Mouse (Mus musculus) heart, embryonic 15.5 days (tissue): ENCODE data around the gene Zfp799. TPM values are rescaled to one million over a fixed set of nuclear protein-coding genes. Genes with fewer than 3 reads are reported as not detected.

ENCODE experiments used
- ATAC-seq: fragments of 200-750 bp; cut with Nextera tagmentation; replicated peaks from 2 replicates; pipeline ENCODE4 v1.8.0; 2017; ENCODE audit warnings: low read depth, moderate TSS enrichment; ENCODE audit not compliant: insufficient number of reproducible peaks, insufficient read depth, low FRiP score
- H3K27ac ChIP-seq: fragments of 300-500 bp; sonication (generic); 2 replicates; pipeline ENCODE4 v1.5.1; 2015; ENCODE audit warnings: mild to moderate bottlenecking, inconsistent platforms
- H3K27me3 ChIP-seq: fragments of 300-500 bp; sonication (generic); 2 replicates; pipeline ENCODE4 v1.6.1; 2015; ENCODE audit warnings: inconsistent platforms
- H3K36me3 ChIP-seq: fragments of 300-500 bp; sonication (generic); 2 replicates; pipeline ENCODE4 v1.6.1; 2015; ENCODE audit warnings: mild to moderate bottlenecking, inconsistent platforms
- H3K4me1 ChIP-seq: fragments of 300-500 bp; sonication (generic); replicated peaks from 2 replicates; pipeline ENCODE4 v1.6.1; 2015; ENCODE audit warnings: inconsistent platforms
- H3K4me2 ChIP-seq: fragments of 300-500 bp; sonication (generic); 2 replicates; pipeline ENCODE4 v1.6.1; 2015; ENCODE audit warnings: inconsistent platforms, mild to moderate bottlenecking, moderate library complexity
- H3K4me3 ChIP-seq: fragments of 300-500 bp; sonication (generic); 2 replicates; pipeline ENCODE4 v1.5.1; 2015; ENCODE audit warnings: mild to moderate bottlenecking, inconsistent platforms
- H3K9ac ChIP-seq: fragments of 300-500 bp; sonication (generic); 2 replicates; pipeline ENCODE4 v1.6.1; 2015; ENCODE audit warnings: mild to moderate bottlenecking, inconsistent platforms
- H3K9me3 ChIP-seq: fragments of 300-500 bp; sonication (generic); replicated peaks from 2 replicates; pipeline ENCODE4 v1.6.1; 2016; ENCODE audit warnings: inconsistent platforms
- WGBS: fragments of 180-500 bp; shearing (Covaris S2); methylation state at CpG from one replicate; pipeline ENCODE4 v1.1.7; 2015; ENCODE audit warnings: mixed read lengths; 5-methylcytosine and 5-hydroxymethylcytosine counted together
- polyA plus RNA-seq: library from polyadenylated mRNA; unstranded; fragments of >200 nt; fragmentation: Nextera tagmentation; extraction: Ambion mirVana; gene quantifications from 2 replicates; pipeline ENCODE4 v1.2.1, GENCODE M21; 2015

The Zfp799 gene
- polyA plus RNA-seq, 1 experiment from 2014 or later: 6.2 TPM

DNA sequence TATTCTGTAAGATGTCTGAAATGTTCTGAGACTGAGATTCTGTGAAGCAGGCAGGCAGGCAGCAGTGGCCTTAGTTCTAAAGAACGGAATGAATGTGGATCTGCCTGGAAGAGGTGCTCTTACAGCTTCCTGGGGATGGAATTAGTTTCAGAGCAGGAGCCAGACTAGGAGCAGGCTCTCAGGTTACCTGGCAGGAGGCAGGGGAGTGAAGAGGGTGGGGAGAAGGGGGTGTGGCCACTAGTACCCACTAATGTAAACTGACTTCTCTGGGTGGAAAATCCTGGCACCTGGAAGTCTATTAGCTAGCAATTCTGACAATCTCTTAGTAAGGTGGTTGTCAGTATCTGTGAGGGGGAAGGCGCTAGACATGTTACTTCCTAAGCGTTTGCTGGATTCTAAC lies 44.4 kb downstream of the Zfp799 start:
- Histone ChIP-seq H3K27ac (no peak overlapping the region), H3K9ac (no peak overlapping the region), H3K36me3 (peaks cover 22% of the 10 kb centered on the region), H3K4me3 (no peak overlapping the region), H3K4me2 (0 out of 2 replicates have a peak overlapping the region, but pooled peaks have one; percentile 8), H3K9me3 (no peaks in the 10 kb centered on the region), H3K4me1 (peaks cover 23% of the 10 kb centered on the region), H3K27me3 (no peaks in the 10 kb centered on the region)
- WGBS: 75% methylated on average over 3 of the region's 3 CpGs
- no peak for ATAC-seq

DNA sequence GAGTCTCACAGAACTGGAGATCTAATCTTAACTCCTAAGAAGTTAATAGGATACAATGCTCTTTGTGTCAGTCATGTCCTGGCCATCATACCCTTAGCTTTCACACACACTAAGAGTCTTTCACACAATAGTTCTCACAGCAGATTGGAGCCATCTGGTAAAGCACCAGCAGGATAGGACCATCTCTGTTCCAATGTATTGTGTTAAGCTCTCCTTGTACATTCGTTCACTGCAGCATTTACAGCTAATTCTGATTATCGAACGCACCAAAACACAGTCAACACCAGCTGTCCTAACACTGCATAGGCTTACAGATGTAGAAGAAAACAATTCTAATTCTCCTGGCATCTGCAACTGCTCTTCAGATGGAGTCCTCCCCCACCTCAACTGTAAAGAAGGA lies 52.5 kb downstream of the Zfp799 start:
- H3K9ac ChIP-seq: no peak overlapping the region

DNA sequence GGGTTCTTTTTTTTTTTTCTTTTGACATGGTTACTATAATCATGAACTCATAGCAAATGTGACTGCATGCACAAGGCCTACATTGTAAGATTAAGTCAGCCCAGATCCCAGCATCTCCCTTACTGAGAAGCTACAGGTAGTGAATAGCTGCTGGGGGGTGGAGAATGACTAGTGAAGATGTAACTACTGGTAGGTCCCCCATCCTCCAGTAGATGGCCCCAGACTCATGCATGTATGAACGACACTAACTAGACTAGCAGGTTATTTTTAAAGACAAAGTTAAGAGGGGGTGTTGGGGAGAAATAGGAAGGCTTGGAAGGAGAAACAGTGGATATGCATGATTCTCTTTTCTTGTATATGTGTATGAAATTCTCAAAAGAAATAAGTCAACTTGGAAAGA lies 58.8 kb downstream of the Zfp799 start:
- H3K9ac ChIP-seq: no peak overlapping the region
- peaks cover 68% of the 10 kb centered on the region for H3K36me3 ChIP-seq
- no peak overlapping the region for H3K4me3 ChIP-seq
- WGBS: 43% methylated on average over 1 of the region's 1 CpGs
- H3K27ac ChIP-seq: no peak overlapping the region
- H3K4me1 ChIP-seq: peaks cover 3% of the 10 kb centered on the region; the same call in 1 of the 2 replicates
- no peak overlapping the region for H3K4me2 ChIP-seq
- H3K27me3 ChIP-seq: no peaks in the 10 kb centered on the region
- H3K9me3 ChIP-seq: no peaks in the 10 kb centered on the region
- ATAC-seq: no peak

More for the DNA sequence above, 52.5 kb downstream of the Zfp799 start:
- H3K4me2 ChIP-seq: no peak overlapping the region
- 95% methylated on average over 3 of the region's 3 CpGs for WGBS
- no peak for ATAC-seq
- H3K4me1 ChIP-seq: peaks cover 4% of the 10 kb centered on the region; the same call in 1 of the 2 replicates
- no peak overlapping the region for H3K27ac ChIP-seq
- H3K4me3 ChIP-seq: no peak overlapping the region
- H3K9me3 ChIP-seq: no peaks in the 10 kb centered on the region
- H3K36me3 ChIP-seq: peaks cover 56% of the 10 kb centered on the region
- no peaks in the 10 kb centered on the region for H3K27me3 ChIP-seq

DNA sequence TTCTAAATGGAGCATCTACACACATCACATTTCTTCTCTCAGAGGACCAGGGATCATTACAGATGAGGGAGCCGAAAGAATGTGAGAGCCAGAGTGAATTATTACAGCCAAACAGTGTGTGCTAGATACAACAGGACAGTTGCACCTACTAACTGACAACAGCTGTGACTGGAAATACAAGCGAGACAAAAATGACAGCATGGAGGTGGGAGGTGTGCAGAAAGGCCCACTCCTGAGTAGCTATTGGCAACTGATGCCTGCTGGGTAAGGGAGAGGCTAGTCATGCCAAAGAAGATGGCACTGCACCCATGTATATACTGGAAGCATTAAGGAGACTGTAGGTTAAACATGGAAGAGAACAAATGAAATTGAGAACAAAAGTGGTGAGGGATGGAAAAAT lies 63.6 kb downstream of the Zfp799 start:
- Histone ChIP-seq H3K27me3 (no peaks in the 10 kb centered on the region), H3K4me3 (no peak overlapping the region), H3K27ac (no peak overlapping the region), H3K4me1 (0 out of 2 replicates have a peak, but pooled peaks cover 3% of the 10 kb centered on the region), H3K4me2 (no peak overlapping the region), H3K36me3 (peaks cover 60% of the 10 kb centered on the region), H3K9ac (no peak overlapping the region), H3K9me3 (no peaks in the 10 kb centered on the region)
- no peak for ATAC-seq
- 92% methylated on average over 2 of the region's 2 CpGs for WGBS

Other genes with a start within 250 kb of the Zfp799 start
- not detected in 2 replicates for gene Cyp4f37, start 209.0 kb downstream of the Zfp799 start, polyA plus RNA-seq
- gene Cyp4f40, start 171.4 kb downstream of the Zfp799 start, polyA plus RNA-seq: not detected in 2 replicates
- gene Cyp4f15, start 144.6 kb downstream of the Zfp799 start, polyA plus RNA-seq: 0.19 TPM in 1 of 2 replicates, not detected in the other
- 18.1 and 20.5 TPM in 2 replicates for gene Zfp871, start 42.0 kb downstream of the Zfp799 start, polyA plus RNA-seq
- gene Zfp811, start 20.3 kb downstream of the Zfp799 start, polyA plus RNA-seq: 1.1 and 1.3 TPM in 2 replicates
- 4.5 and 5.5 TPM in 2 replicates for gene Zfp870, start 61.4 kb upstream of the Zfp799 start, polyA plus RNA-seq
- not detected in 2 replicates for gene Cyp4f14, start 87.1 kb upstream of the Zfp799 start, polyA plus RNA-seq
- 10.0 and 11.6 TPM in 2 replicates for gene Cyp4f13, start 117.1 kb upstream of the Zfp799 start, polyA plus RNA-seq
- gene Zfp472, start 135.6 kb upstream of the Zfp799 start, polyA plus RNA-seq: 4.9 and 7.4 TPM in 2 replicates
- gene Zfp952, start 162.9 kb upstream of the Zfp799 start, polyA plus RNA-seq: 6.7 and 8.9 TPM in 2 replicates
- 6.0 and 6.2 TPM in 2 replicates for gene Zfp763, start 203.1 kb upstream of the Zfp799 start, polyA plus RNA-seq
- gene 4921501E09Rik, start 237.8 kb upstream of the Zfp799 start, polyA plus RNA-seq: not detected in 2 replicates